Mouse (Mus musculus): ENCODE data around the gene Crlf3.
"Not testable (repeated sequence)": the region's sequence is repeated elsewhere in the genome, so short reads cannot be mapped to it uniquely, and the experiment has no call there.

The Crlf3 gene

GRCm38 (mm10) chr11:80066373-80066772 lies 14.4 kb downstream of the Crlf3 start:
- DNase-seq: not testable (repeated sequence)

GRCm38 (mm10) chr11:80062159-80062558 lies 18.6 kb downstream of the Crlf3 start:
- no peak for DNase-seq

GRCm38 (mm10) chr11:80056141-80056540 lies 24.6 kb downstream of the Crlf3 start:
- DNase-seq: no peak

- no peak for DNase-seq
Observed at GRCm38 (mm10) chr11:80054659-80055058, 26.1 kb downstream of the Crlf3 start.

GRCm38 (mm10) chr11:80053171-80053570 lies 27.6 kb downstream of the Crlf3 start:
- no peak for DNase-seq

GRCm38 (mm10) chr11:80052456-80052855 lies 28.3 kb downstream of the Crlf3 start:
- no peak for DNase-seq

- DNase-seq: no peak
Observed at GRCm38 (mm10) chr11:80050088-80050487, 30.7 kb downstream of the Crlf3 start.

GRCm38 (mm10) chr11:80046856-80047255 lies 33.9 kb downstream of the Crlf3 start:
- DNase-seq: no peak

- no peak for DNase-seq
Observed at GRCm38 (mm10) chr11:80043419-80043817, 37.4 kb downstream of the Crlf3 start.

- no peak for DNase-seq
Observed at GRCm38 (mm10) chr11:80042615-80043418, 38.0 kb downstream of the Crlf3 start.

- no peak for DNase-seq
Observed at GRCm38 (mm10) chr11:80037495-80037894, 43.3 kb downstream of the Crlf3 start.

GRCm38 (mm10) chr11:80021306-80021705 lies 59.5 kb downstream of the Crlf3 start:
- no peak for DNase-seq

GRCm38 (mm10) chr11:80019792-80020191 lies 61.0 kb downstream of the Crlf3 start:
- DNase-seq: no peak

GRCm38 (mm10) chr11:80016533-80016932 lies 64.3 kb downstream of the Crlf3 start:
- DNase-seq: not testable (repeated sequence)
